Mouse (Mus musculus) CH12.LX (cell line): Measurements from ENCODE around the gene Rbms2. TPM values are rescaled to one million over a fixed set of nuclear protein-coding genes. Genes with fewer than 3 reads are reported as not detected.

ENCODE experiments used
- DNase-seq: peaks from one replicate; pipeline ENCODE4 v3.0.0-alpha.2; 2013; ENCODE audit errors: extremely low read depth
- H3K27ac ChIP-seq: 2 replicates; pipeline ENCODE4 v1.5.1; 2012; ENCODE audit warnings: low read depth, mild to moderate bottlenecking, control low read depth, moderate library complexity; ENCODE audit not compliant: insufficient read depth
- H3K27me3 ChIP-seq: replicated peaks from 2 replicates; pipeline ENCODE3; 2012; ENCODE audit warnings: inconsistent platforms
- H3K36me3 ChIP-seq, 2 experiments: replicated peaks in 1 of 2; 2 replicates each; pipeline versions ENCODE3 to v1.6.1; 2012; ENCODE audit warnings: inconsistent platforms in 1 of 2, low read length in 1 of 2, mild to moderate bottlenecking in 1 of 2, mixed read lengths in 1 of 2, moderate library complexity in 1 of 2; ENCODE audit not compliant: control insufficient read depth in 1 of 2, insufficient read depth in 1 of 2
- H3K4me1 ChIP-seq, 2 experiments: 2 replicates each; pipeline ENCODE4 v1.6.1; 2012; ENCODE audit warnings: inconsistent platforms in 1 of 2, moderate library complexity in 1 of 2; ENCODE audit not compliant: insufficient read depth in 2 of 2, control insufficient read depth in 1 of 2
- H3K4me2 ChIP-seq: 2 replicates; pipeline ENCODE4 v1.6.1; 2012; ENCODE audit warnings: low read depth, mild to moderate bottlenecking, control low read depth; ENCODE audit not compliant: poor library complexity, insufficient read depth, severe bottlenecking
- H3K4me3 ChIP-seq, 3 experiments: fragments of 150-350 bp in 1 of 3; sonication (generic) in 1 of 3; replicated peaks in 1 of 3; 2 replicates each; pipeline versions ENCODE3 to v1.5.1; 2011 to 2012; ENCODE audit warnings: low read depth in 2 of 3, low read length in 2 of 3, mild to moderate bottlenecking in 2 of 3, moderate library complexity in 2 of 3, control low read depth in 1 of 3, improper control_type of control experiment in 1 of 3, inconsistent platforms in 1 of 3, mixed read lengths in 1 of 3; ENCODE audit not compliant: poor library complexity in 1 of 3
- H3K79me2 ChIP-seq: replicated peaks from 2 replicates; pipeline ENCODE4 v1.6.1; 2012; ENCODE audit warnings: mild to moderate bottlenecking, moderate library complexity; ENCODE audit not compliant: control insufficient read depth, poor library complexity, insufficient read depth, severe bottlenecking; ENCODE audit errors: extremely low read depth
- H3K9ac ChIP-seq: 2 replicates; pipeline ENCODE4 v1.6.1; 2012; ENCODE audit warnings: low read depth, mild to moderate bottlenecking, control low read depth, moderate library complexity; ENCODE audit not compliant: insufficient read depth
- H3K9me3 ChIP-seq: replicated peaks from 2 replicates; pipeline ENCODE3; 2012; ENCODE audit warnings: low read length, inconsistent platforms, mixed read lengths
- BHLHE40 ChIP-seq: IDR thresholded peaks from 2 replicates; pipeline ENCODE4 v1.6.1; 2011; ENCODE audit warnings: mild to moderate bottlenecking, low read depth, low read length, improper control_type of control experiment
- CHD1 ChIP-seq: IDR thresholded peaks from 2 replicates; pipeline ENCODE4 v1.6.1; 2012; ENCODE audit warnings: low read depth, low read length, improper control_type of control experiment, inconsistent platforms
- CTCF ChIP-seq, 2 experiments: IDR thresholded peaks in 1 of 2; conservative IDR thresholded peaks in 1 of 2; 2 replicates each; pipeline ENCODE4 v1.5.1; 2011 to 2012; ENCODE audit warnings: low read depth in 2 of 2, low read length in 2 of 2, improper control_type of control experiment in 1 of 2, inconsistent platforms in 1 of 2, mild to moderate bottlenecking in 1 of 2, moderate library complexity in 1 of 2
- E2F4 ChIP-seq: IDR thresholded peaks from 2 replicates; pipeline ENCODE4 v1.6.1; 2011; ENCODE audit warnings: low read depth, low read length, improper control_type of control experiment; ENCODE audit not compliant: insufficient replicate concordance
- EP300 ChIP-seq: IDR thresholded peaks from 2 replicates; pipeline ENCODE4 v1.6.1; 2011; ENCODE audit warnings: low read length, improper control_type of control experiment
- GABPA ChIP-seq: IDR thresholded peaks from 2 replicates; pipeline ENCODE4 v1.6.1; 2012; ENCODE audit warnings: low read depth, low read length, improper control_type of control experiment, inconsistent platforms; ENCODE audit not compliant: insufficient replicate concordance
- KAT2A ChIP-seq: IDR thresholded peaks from 2 replicates; pipeline ENCODE4 v1.6.1; 2012; ENCODE audit warnings: low read length, improper control_type of control experiment, inconsistent platforms; ENCODE audit not compliant: insufficient replicate concordance
- PAX5 ChIP-seq: IDR thresholded peaks from 2 replicates; pipeline ENCODE4 v1.6.1; 2012; ENCODE audit warnings: low read length, inconsistent platforms, mixed read lengths
- POLR2AphosphoS2 ChIP-seq: IDR thresholded peaks from 2 replicates; pipeline ENCODE4 v1.6.1; 2011; ENCODE audit warnings: low read depth, low read length, improper control_type of control experiment
- RAD21 ChIP-seq: IDR thresholded peaks from 2 replicates; pipeline ENCODE4 v1.6.1; 2011; ENCODE audit warnings: low read depth, mild to moderate bottlenecking, low read length, improper control_type of control experiment, moderate library complexity
- RCOR1 ChIP-seq: conservative IDR thresholded peaks from 2 replicates; pipeline ENCODE4 v1.6.1; 2012; ENCODE audit warnings: low read depth, mild to moderate bottlenecking, inconsistent platforms, low read length, improper control_type of control experiment
- SIN3A ChIP-seq: IDR thresholded peaks from 2 replicates; pipeline ENCODE4 v1.6.1; 2012; ENCODE audit warnings: low read length, improper control_type of control experiment, inconsistent platforms
- SMC3 ChIP-seq: IDR thresholded peaks from 2 replicates; pipeline ENCODE4 v1.6.1; 2011; ENCODE audit warnings: low read depth, low read length, improper control_type of control experiment
- UBTF ChIP-seq: IDR thresholded peaks from 2 replicates; pipeline ENCODE4 v1.6.1; 2012; ENCODE audit warnings: low read depth, mild to moderate bottlenecking, inconsistent platforms, low read length, improper control_type of control experiment, moderate library complexity
- USF2 ChIP-seq: conservative IDR thresholded peaks from 2 replicates; pipeline ENCODE4 v1.6.1; 2011; ENCODE audit warnings: low read depth, low read length, improper control_type of control experiment
- ZC3H11A ChIP-seq: IDR thresholded peaks from 2 replicates; pipeline ENCODE4 v1.6.1; 2012; ENCODE audit warnings: low read depth, mild to moderate bottlenecking, inconsistent platforms, low read length, improper control_type of control experiment
- ZKSCAN1 ChIP-seq: IDR thresholded peaks from 2 replicates; pipeline ENCODE4 v1.6.1; 2012; ENCODE audit warnings: low read depth, inconsistent platforms, low read length, improper control_type of control experiment, borderline replicate concordance
- ZMIZ1 ChIP-seq: IDR thresholded peaks from 2 replicates; pipeline ENCODE4 v1.6.1; 2012; ENCODE audit warnings: low read depth, mild to moderate bottlenecking, inconsistent platforms, low read length, improper control_type of control experiment
- ZNF384 ChIP-seq: IDR thresholded peaks from 2 replicates; pipeline ENCODE4 v1.6.1; 2012; ENCODE audit warnings: low read depth, low read length, improper control_type of control experiment, inconsistent platforms
- dilution Hi-C: fragments of 300-500 bp; cut with MboI; formaldehyde crosslinking; loops from 2 replicates; pipeline ENCODE4 v1.14.3; 2020; ENCODE audit warnings: low sequenced_read_pairs; ENCODE audit not compliant: extremely low pct_unique_long_range_greater_than_20kb, extremely low pct_ligation_motif_present
- in situ Hi-C: fragments of 300-500 bp; cut with MboI; formaldehyde crosslinking; loops from 3 replicates; pipeline ENCODE4 v1.14.3; 2019; ENCODE audit warnings: low sequenced_read_pairs, low pct_ligation_motif_present, low pct_unique_long_range_greater_than_20kb, mixed read lengths
- polyA plus RNA-seq: library from polyadenylated mRNA; unstranded; fragments of >175 nt; gene quantifications from 2 replicates; pipeline ENCODE4 v1.2.1, GENCODE M21; 2012; ENCODE audit warnings: low read depth; ENCODE audit not compliant: insufficient read length
- total RNA-seq, 2 experiments: library from RNA; depleted of rRNA; stranded (reverse); fragments of 300-350 nt in 1 of 2; fragments of >200 nt in 1 of 2; gene quantifications; 2 replicates each; pipeline ENCODE4 v1.2.3; 2012 to 2014

The Rbms2 gene
- total and polyA plus RNA-seq, 3 experiments = 9.1 to 36.6 (median 9.8) TPM

DNA sequence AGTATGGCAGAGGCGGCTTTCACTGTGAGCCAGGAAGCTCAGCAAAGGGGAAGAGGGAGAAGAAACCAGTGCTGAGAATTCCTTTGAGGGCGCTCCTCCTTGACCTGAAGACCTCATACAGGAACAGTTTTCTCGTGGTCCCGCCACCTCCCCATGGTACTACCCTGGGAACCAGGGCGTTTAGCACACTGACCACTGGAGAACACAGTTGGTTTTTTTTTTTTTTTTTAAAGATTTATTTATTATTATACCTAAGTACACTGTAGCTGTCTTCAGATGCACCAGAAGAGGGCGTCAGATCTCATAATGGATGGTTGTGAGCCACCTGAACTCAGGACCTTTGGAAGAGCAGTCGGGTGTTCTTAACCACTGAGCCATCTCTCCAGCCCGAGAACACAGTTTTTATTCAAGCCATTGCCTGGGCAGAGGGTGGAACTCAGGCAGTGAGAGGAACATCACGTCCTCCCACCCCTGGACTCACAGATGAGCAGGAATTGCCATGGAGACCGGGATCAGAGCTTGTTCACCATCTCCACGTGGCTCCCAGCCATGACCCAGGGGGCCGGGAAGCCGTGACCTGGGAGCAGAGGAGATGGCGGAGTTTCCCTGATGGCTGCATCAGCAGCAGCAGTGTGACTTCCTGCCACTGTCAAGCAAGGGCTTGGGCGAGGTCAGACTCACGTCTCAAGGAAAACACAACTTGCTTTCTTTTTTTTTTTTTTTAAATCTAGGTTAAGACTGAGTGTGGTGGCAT, 41.6 kb upstream of the Rbms2 start:
- Histone ChIP-seq H3K9ac (no peak overlapping the region), H3K9me3 (no peaks in the 10 kb centered on the region)
- dilution Hi-C loops = no loop called here
- DNase-seq = no peak
- TF ChIP-seq SIN3A = no peak
- peak in 1 of 2 experiments; percentile 9; a peak in 1 of 4 replicates for TF ChIP-seq CTCF (conservative IDR thresholded peaks at IDR 0.05 in 1 of 2, IDR thresholded peaks at IDR 0.05 in 1 of 2; ENCODE audit: low read depth in 2 of 2, low read length in 2 of 2)
- no peak for TF ChIP-seq ZMIZ1
- no peak for TF ChIP-seq ZNF384
- TF ChIP-seq, all 38 proteins: peak for 1
- no peaks in the 10 kb centered on the region for H3K36me3 ChIP-seq
- no peak overlapping the region for H3K27ac ChIP-seq
- peaks cover 0 to 2% of the 10 kb centered on the region in 2 experiments; a peak in 1 of 4 replicates for H3K4me1 ChIP-seq
- in situ Hi-C loops = no loop called here
- no peaks in the 10 kb centered on the region for H3K79me2 ChIP-seq
- H3K4me3 ChIP-seq = no peak overlapping the region
- no peaks in the 10 kb centered on the region for H3K27me3 ChIP-seq
- H3K4me2 ChIP-seq = no peak overlapping the region

DNA sequence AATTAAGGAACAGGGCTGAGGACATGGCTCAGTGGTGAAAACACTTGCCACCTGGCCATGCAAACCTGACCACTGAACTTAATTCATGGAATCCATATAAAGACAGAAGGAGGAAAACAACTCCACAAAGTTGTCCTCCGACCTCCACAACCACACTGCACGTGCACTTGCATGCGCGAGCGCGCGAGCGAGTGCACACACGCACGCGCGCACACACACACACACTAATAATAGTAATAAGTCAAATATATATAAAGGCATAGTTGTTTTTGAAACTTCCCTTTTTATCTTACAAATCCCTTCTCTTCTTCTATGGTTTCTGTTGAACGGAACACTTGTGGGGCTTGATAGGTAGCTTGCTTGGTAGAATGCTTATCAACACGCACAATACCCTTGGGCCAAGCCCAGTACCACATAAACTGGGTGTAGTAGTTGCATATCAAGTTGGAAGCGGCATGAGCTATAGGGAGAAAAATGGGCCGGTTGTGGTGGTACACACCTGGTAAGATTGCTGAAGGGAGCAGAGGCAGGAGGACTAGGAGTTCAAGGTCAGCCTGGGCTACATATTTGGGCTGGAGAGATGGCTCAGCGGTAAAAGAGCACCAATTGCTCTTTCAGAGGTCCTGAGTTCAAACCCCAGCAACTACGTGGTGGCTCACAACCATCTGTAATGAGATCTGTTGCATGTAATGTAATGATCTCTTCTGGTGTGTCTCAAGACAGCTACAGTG, 38.5 kb upstream of the Rbms2 start:
- no peak overlapping the region for H3K27ac ChIP-seq
- H3K4me2 ChIP-seq = no peak overlapping the region
- in situ Hi-C loops = no loop called here

DNA sequence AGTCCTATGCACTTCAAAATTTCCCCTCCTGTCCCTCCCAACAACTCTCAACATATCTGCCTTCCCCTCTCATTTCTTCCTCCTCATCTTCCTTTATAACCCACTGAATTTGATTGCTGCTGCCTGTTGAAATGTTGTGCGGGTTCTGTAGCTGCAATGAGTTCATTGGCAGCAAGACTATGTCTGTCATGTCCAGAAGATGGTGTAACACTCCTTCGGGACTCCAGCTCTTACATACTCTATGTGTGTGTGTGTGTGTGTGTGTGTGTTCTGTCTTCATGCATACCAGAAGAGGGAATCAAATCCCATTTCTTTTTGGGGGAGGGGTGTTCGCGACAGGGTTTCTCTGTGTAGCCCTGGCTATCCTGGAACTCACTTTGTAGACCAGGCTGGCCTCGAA, 34.9 kb upstream of the Rbms2 start:
- no peak overlapping the region for H3K9ac ChIP-seq
- H3K27ac ChIP-seq = no peak overlapping the region
- dilution Hi-C loops = no loop called here
- H3K4me2 ChIP-seq = no peak overlapping the region
- peaks cover 14% of the 10 kb centered on the region for H3K79me2 ChIP-seq
- no peak for DNase-seq
- H3K36me3 ChIP-seq = peaks cover 0 to 7% of the 10 kb centered on the region in 2 experiments
- TF ChIP-seq ZNF384 (no peak), SMC3 (0 out of 2 replicates have a peak, but pooled peaks have one; percentile 6), E2F4 (no peak), ZMIZ1 (no peak), UBTF (no peak), CHD1 (no peak), POLR2AphosphoS2 (no peak), RAD21 (peak; percentile 8), CTCF (conservative IDR thresholded peaks at IDR 0.05 in 1 of 2, IDR thresholded peaks at IDR 0.05 in 1 of 2; ENCODE audit: low read depth in 2 of 2, low read length in 2 of 2) (peak in 1 of 2 experiments; percentile 33; a peak in 1 of 4 replicates), PAX5 (no peak)
- TF ChIP-seq, all 38 proteins: peak for 3
- Histone ChIP-seq H3K4me3 (no peak overlapping the region), H3K4me1 (peaks cover 3 to 9% of the 10 kb centered on the region in 2 experiments), H3K9me3 (no peaks in the 10 kb centered on the region), H3K27me3 (no peaks in the 10 kb centered on the region)
- in situ Hi-C loops = no loop called here

More for the DNA sequence above, 38.5 kb upstream of the Rbms2 start:
- dilution Hi-C loops = no loop called here
- no peak for DNase-seq
- Histone ChIP-seq H3K79me2 (no peaks in the 10 kb centered on the region; the same call in 1 of the 2 replicates), H3K27me3 (no peaks in the 10 kb centered on the region), H3K9me3 (no peaks in the 10 kb centered on the region), H3K36me3 (no peaks in the 10 kb centered on the region), H3K4me3 (no peak overlapping the region), H3K9ac (no peak overlapping the region), H3K4me1 (peaks cover 0 to 2% of the 10 kb centered on the region in 2 experiments; a peak in 1 of 4 replicates)
- TF ChIP-seq ZKSCAN1 (no peak), GABPA (no peak), USF2 (no peak), BHLHE40 (no peak), PAX5 (no peak), RCOR1 (no peak), ZC3H11A (no peak), EP300 (no peak), KAT2A (no peak)
